Mouse (Mus musculus) G1E (cell line): ENCODE results near the gene Tfap2d. TPM values are rescaled to one million over a fixed set of nuclear protein-coding genes. Genes with fewer than 3 reads are reported as not detected.

Experiments used
- ATAC-seq: 2 replicates; pipeline ENCODE4 v1.8.0; 2016; ENCODE audit warnings: mild to moderate bottlenecking; ENCODE audit not compliant: insufficient number of reproducible peaks, poor library complexity, low FRiP score, severe bottlenecking; ENCODE audit errors: extremely low read depth
- DNase-seq: peaks from one replicate; pipeline ENCODE4 v3.0.0; 2012; ENCODE audit warnings: low spot score
- H3K27me3 ChIP-seq: 2 replicates; pipeline ENCODE4 v1.6.1; 2012; ENCODE audit warnings: mild to moderate bottlenecking, low read length, inconsistent platforms; ENCODE audit not compliant: insufficient read depth
- H3K36me3 ChIP-seq: replicated peaks from 2 replicates; pipeline ENCODE3; 2012; ENCODE audit warnings: mild to moderate bottlenecking, inconsistent platforms
- H3K4me1 ChIP-seq: 2 replicates; pipeline ENCODE4 v1.6.1; 2012; ENCODE audit warnings: low read depth, low read length, inconsistent platforms, mixed read lengths; ENCODE audit not compliant: insufficient read depth
- H3K4me3 ChIP-seq: 2 replicates; pipeline ENCODE4 v1.5.1; 2012; ENCODE audit warnings: low read depth, mild to moderate bottlenecking, inconsistent platforms, low read length, moderate library complexity, mixed read lengths
- H3K9me3 ChIP-seq: replicated peaks from 2 replicates; pipeline ENCODE4 v1.6.1; 2012; ENCODE audit warnings: inconsistent platforms
- CTCF ChIP-seq: IDR thresholded peaks from 2 replicates; pipeline ENCODE4 v1.5.1; 2012; ENCODE audit warnings: low read depth, low read length, inconsistent platforms, mixed read lengths
- GATA1 ChIP-seq: IDR thresholded peaks from 2 replicates; pipeline ENCODE4 v1.6.1; 2012; ENCODE audit warnings: borderline replicate concordance, low read length, inconsistent platforms, mixed read lengths
- GATA2 ChIP-seq: IDR thresholded peaks from 2 replicates; pipeline ENCODE4 v1.6.1; 2012; ENCODE audit warnings: low read depth, low read length, inconsistent platforms, borderline replicate concordance
- POLR2AphosphoS5 ChIP-seq: IDR thresholded peaks from 2 replicates; pipeline ENCODE4 v1.6.1; 2012; ENCODE audit warnings: low read depth, low read length, inconsistent platforms; ENCODE audit not compliant: insufficient replicate concordance
- TAL1 ChIP-seq: conservative IDR thresholded peaks from 2 replicates; pipeline ENCODE4 v1.6.1; 2012; ENCODE audit warnings: low read depth, low read length, inconsistent platforms, mixed read lengths
- polyA plus RNA-seq: library from polyadenylated mRNA; stranded (reverse); fragments of >175 nt; gene quantifications from 2 replicates; pipeline ENCODE4 v1.2.3, GENCODE M21; 2012
- total RNA-seq, 2 experiments: library from RNA; stranded (forward) in 1 of 2; stranded (reverse) in 1 of 2; fragments of 200-1000 nt in 1 of 2; fragments of >200 nt in 1 of 2; fragmentation: Nextera tagmentation in 1 of 2; gene quantifications; 2 replicates each; pipeline ENCODE4 v1.2.3; 2014 to 2017

The Tfap2d gene
- total RNA-seq (2014; fragmentation: Nextera tagmentation) (2.2 TPM in 1 of 2 replicates, not detected in the other), total RNA-seq (2017) (0.06 TPM in 1 of 2 replicates, not detected in the other), polyA plus RNA-seq (not detected in 2 replicates)

GRCm38 (mm10) chr1:19102631-19103030, at the start of gene Tfap2d:
Gene Tfap2d, plus strand, starts transcription at chr1:19103022.
- ATAC-seq = no peak
- no peaks in the 10 kb centered on the region for H3K36me3 ChIP-seq
- DNase-seq = no peak
- no peak within 1 kb of the TSS for H3K4me3 ChIP-seq
- H3K9me3 ChIP-seq = peaks cover 11% of the 10 kb centered on the region
- no peaks in the 10 kb centered on the region for H3K27me3 ChIP-seq
- no peak for TF ChIP-seq GATA1
- no peak for TF ChIP-seq GATA2
- no peak for TF ChIP-seq CTCF
- TF ChIP-seq TAL1 = no peak
- TF ChIP-seq POLR2AphosphoS5 = no peak
- no peaks in the 10 kb centered on the region for H3K4me1 ChIP-seq

GRCm38 (mm10) chr1:19056300-19056699, 46.5 kb upstream of the Tfap2d start:
- DNase-seq = no peak
- TF ChIP-seq GATA1 (no peak), POLR2AphosphoS5 (no peak), GATA2 (no peak), CTCF (no peak), TAL1 (no peak)
- H3K27me3 ChIP-seq = no peaks in the 10 kb centered on the region

GRCm38 (mm10) chr1:19056861-19057260, 46.0 kb upstream of the Tfap2d start:
- H3K36me3 ChIP-seq = no peaks in the 10 kb centered on the region
- TF ChIP-seq CTCF = no peak
- H3K4me3 ChIP-seq = no peak overlapping the region
- H3K27me3 ChIP-seq = no peaks in the 10 kb centered on the region
- no peak for ATAC-seq
- H3K9me3 ChIP-seq = no peaks in the 10 kb centered on the region; the same call in 1 of the 2 replicates
- H3K4me1 ChIP-seq = no peaks in the 10 kb centered on the region
- DNase-seq = no peak

More at GRCm38 (mm10) chr1:19056300-19056699, 46.5 kb upstream of the Tfap2d start:
- H3K9me3 ChIP-seq = no peaks in the 10 kb centered on the region; the same call in 1 of the 2 replicates
- no peak overlapping the region for H3K4me3 ChIP-seq
- no peaks in the 10 kb centered on the region for H3K4me1 ChIP-seq
- H3K36me3 ChIP-seq = no peaks in the 10 kb centered on the region
- no peak for ATAC-seq

GRCm38 (mm10) chr1:19088078-19088477, 14.7 kb upstream of the Tfap2d start:
- TF ChIP-seq TAL1 (no peak), CTCF (no peak), POLR2AphosphoS5 (no peak), GATA2 (no peak), GATA1 (no peak)
- no peak for DNase-seq
- ATAC-seq = no peak
- H3K4me1 ChIP-seq = no peaks in the 10 kb centered on the region
- no peak overlapping the region for H3K4me3 ChIP-seq
- H3K36me3 ChIP-seq = no peaks in the 10 kb centered on the region
- H3K9me3 ChIP-seq = peaks cover 12% of the 10 kb centered on the region
- H3K27me3 ChIP-seq = no peaks in the 10 kb centered on the region

- no peak for ATAC-seq
- Histone ChIP-seq H3K9me3 (peaks cover 9% of the 10 kb centered on the region), H3K4me3 (no peak overlapping the region), H3K4me1 (no peaks in the 10 kb centered on the region), H3K27me3 (no peaks in the 10 kb centered on the region), H3K36me3 (no peaks in the 10 kb centered on the region)
- no peak for DNase-seq
- no peak for TF ChIP-seq POLR2AphosphoS5
- no peak for TF ChIP-seq CTCF
- TF ChIP-seq GATA2 = no peak
- TF ChIP-seq TAL1 = no peak
- no peak for TF ChIP-seq GATA1
Measured at GRCm38 (mm10) chr1:19096921-19097320, 5.9 kb upstream of the Tfap2d start.

GRCm38 (mm10) chr1:19103316-19103715, 494 bp downstream of the Tfap2d start:
- no peak for DNase-seq
- Histone ChIP-seq H3K4me1 (no peaks in the 10 kb centered on the region), H3K27me3 (no peaks in the 10 kb centered on the region), H3K9me3 (peaks cover 11% of the 10 kb centered on the region), H3K4me3 (no peak overlapping the region), H3K36me3 (no peaks in the 10 kb centered on the region)
- no peak for TF ChIP-seq CTCF
- no peak for ATAC-seq

- TF ChIP-seq GATA1 (no peak), CTCF (no peak), GATA2 (no peak), TAL1 (no peak), POLR2AphosphoS5 (no peak)
- Histone ChIP-seq H3K27me3 (no peaks in the 10 kb centered on the region), H3K36me3 (no peaks in the 10 kb centered on the region), H3K9me3 (peaks cover 11% of the 10 kb centered on the region), H3K4me1 (no peaks in the 10 kb centered on the region), H3K4me3 (no peak overlapping the region)
- ATAC-seq (no peak), DNase-seq (no peak)
Measured at GRCm38 (mm10) chr1:19103776-19104142, 937 bp downstream of the Tfap2d start.
